Mouse (Mus musculus) heart, postnatal 14 days (tissue): ENCODE measurements around the gene Mpdz. TPM values are rescaled to one million over a fixed set of nuclear protein-coding genes. Genes with fewer than 3 reads are reported as not detected.

Source experiments
- DNase-seq, 2 experiments: peaks; one replicate each; pipeline ENCODE4 v3.0.0; 2021 to 2022
- intact Hi-C: fragments of 180-260 bp; cut with DNase I; formaldehyde crosslinking; loops from one replicate; pipeline ENCODE4 v1.15.1; 2025
- long read RNA-seq, 2 experiments: library from polyadenylated mRNA; stranded (forward); transcript quantifications; one replicate each; pipeline ENCODE4 v2.0.0; 2021
- total RNA-seq, 2 experiments: library from RNA; stranded (reverse); gene quantifications; 2 replicates each; pipeline ENCODE4 v1.2.3; 2021

Gene Mpdz
- total RNA-seq: 10 to 100 TPM; 41.9 to 42.6 TPM
- long read RNA-seq, experiment 1, full-length matches to known transcripts: 2 of 17 reads
- long read RNA-seq, experiment 1, partial matches to known transcripts: 3 of 17 reads
- long read RNA-seq, experiment 1, other reads (novel, unspliced or antisense): 12 of 17 reads
- long read RNA-seq, experiment 2, partial matches to known transcripts: 5 of 12 reads
- long read RNA-seq, experiment 2, other reads (novel, unspliced or antisense): 7 of 12 reads

DNA sequence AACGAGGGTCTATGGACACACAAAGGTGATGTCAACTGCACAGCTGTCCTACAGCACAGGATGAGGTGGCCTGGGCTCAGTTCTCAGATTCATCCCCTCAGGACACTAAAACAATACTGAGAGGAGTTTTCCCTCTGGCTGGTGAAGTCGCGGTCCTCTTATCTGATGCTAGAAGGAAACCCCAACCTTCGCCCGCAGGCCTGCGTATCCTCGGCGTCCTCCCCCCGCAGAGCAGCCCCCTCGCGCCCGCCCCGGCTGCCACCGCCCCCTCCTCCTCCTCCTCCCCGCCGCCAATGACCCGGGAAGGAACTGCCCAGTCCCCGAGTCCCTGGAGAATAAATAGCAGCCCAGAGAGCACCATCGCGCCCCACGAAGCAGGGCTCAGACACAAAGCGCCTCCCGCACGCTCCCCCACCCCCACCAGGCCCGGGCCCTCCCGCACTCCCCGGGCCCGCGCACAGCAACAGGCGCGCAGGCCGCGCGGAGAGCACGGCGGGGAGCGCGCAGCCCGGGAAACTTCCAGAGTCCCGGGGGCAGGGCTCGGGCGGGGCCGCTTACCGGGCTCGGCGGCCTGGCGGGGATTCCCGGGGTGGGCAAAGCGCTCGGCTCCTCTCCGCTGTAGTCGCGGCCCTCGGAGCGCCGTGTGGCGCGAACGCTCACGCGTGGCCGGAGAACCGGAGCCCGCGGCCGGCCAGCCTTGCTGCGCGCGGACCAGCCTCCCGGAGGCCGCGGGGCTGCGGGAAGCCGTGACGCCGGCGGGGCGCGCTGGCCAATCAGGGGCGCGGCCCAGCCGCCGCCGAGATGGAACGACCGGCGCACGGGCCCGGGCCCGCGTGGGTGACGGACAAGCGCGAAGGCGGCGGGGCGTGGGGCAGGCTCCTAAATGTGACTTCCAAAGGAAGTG is at the start of gene Mpdz:
Mpdz (minus strand) TSS at position 738 of the 904 bp plus-strand sequence.
- intact Hi-C loops: loop anchor here (10.0 kb wide), 1 partner anchor 268 kb away; no protein-coding TSS in a partner anchor
- DNase-seq: peak; percentile 83 to 85

GRCm38 (mm10) chr4:81490556-81490955 is 47.9 kb upstream of the Mpdz start:
- intact Hi-C loops: loop anchor here (10.0 kb wide), 1 partner anchor 1054 kb away; no protein-coding TSS in a partner anchor
- DNase-seq: no peak

DNA sequence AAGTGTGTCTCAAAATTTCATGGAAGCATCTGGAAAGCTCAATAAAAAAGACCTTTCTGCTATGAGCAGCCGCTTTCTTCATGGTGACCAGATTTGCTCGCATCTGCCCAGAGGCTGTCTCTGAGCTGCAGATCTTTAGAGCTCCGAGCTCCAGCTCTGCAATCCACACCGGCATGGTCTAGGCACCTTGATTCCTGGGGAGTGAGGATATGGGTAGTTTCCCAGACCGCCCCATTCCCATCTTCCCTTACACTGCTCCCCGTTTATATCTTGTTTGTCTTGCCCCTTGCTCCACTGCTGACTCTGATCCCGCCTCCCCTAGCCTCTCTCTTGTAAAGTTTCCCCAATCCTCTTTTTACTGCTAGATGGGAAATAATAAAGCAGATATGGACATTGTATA is 42.0 kb upstream of the Mpdz start:
- intact Hi-C loops: no loop called here
- peak in 1 of 2 experiments; percentile 3 for DNase-seq

DNA sequence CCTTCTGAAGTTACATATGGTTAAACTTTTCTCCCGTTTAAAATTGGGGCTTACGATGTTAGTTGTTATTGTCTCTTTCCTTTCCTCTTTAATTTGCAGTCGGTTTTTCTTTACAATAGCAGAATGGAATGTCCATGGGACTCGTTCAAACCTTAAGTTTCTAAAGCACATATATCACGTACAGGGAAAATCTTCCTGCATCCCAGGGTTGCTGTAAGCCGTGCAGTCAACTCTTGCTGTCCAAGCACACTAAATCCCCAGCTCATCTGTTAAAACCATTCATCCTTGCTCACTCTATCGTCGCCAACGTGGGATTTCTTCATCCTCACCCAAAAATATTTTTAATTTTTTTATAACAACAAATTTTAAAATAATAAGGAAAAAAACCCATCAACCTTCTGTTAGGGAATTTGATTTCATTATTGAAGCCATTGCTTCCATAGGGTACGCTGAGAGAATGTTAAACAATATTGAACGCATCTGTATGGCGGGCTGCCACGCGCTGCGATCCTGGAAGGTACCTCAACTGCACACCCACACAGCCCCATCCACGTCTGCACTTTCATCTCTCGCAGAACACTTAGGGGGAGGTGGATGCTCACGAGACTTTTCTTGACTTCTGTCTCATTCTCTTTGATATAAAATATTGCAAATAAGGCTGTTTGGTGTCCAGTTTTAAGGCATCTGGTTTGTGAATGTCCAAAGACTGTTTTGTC is 41.4 kb upstream of the Mpdz start:
- DNase-seq: no peak

DNA sequence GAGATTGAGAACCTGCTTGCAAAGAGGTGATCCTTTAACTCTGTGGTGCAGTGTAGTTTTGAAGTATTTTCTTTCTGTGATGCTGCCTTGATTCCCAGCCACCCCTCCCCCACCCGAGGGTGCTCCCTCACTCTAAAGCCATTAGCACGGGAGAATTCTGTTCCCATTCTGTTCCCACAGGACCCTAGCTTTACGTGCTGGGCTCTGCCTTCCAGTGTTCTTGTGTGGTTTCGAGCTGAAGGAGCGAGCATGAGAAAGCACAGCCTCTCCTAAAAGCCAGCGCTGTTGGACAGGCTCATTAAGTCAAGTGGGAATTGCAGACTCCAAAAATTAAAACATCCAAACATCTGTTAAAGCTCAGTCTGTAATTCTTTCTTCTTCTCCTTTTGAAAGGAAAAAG is 40.5 kb upstream of the Mpdz start:
- DNase-seq: peak; percentile 26 to 37
- intact Hi-C loops: no loop called here

More for the DNA sequence above, 41.4 kb upstream of the Mpdz start:
- intact Hi-C loops: no loop called here

DNA sequence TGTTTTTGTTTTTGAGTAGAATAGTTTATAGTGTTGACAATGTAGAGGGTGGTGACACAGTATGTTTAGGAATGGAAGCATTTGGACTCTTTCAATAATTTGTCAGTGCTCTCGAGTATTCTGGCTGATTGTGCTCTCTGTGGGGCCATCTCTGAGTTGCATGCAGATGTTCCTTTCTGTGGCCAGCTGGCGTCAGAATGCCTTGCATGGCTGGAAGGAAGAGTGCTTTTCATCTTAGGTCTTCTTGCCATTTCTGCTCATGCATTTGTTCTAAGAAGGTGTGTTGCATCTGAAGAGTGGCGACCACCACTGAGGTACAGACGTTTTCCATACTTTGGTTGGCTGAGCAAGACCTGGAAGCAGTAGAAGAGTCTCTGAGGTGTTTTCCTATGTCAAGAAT is 24.2 kb upstream of the Mpdz start:
- DNase-seq: peak in 1 of 2 experiments; percentile 19
- intact Hi-C loops: no loop called here

DNA sequence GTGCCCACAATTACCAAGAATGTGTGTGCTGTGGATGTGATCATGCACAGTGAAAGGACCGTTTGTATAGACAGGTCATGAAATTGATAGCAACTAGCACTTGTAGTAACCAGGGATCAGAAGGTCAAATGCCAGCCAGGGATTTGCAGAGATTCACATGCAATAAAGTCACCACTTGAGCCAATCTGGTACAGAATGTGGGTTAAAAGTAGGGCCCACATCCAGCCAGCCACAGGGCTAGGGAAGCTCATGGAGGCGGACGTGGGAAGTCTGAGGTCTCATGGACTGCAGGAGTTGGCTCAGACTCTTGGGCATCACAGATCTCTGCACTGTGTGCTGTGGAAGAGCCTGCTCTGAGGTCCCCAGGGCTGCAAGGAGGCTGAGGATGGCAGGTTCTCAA is 22.6 kb upstream of the Mpdz start:
- no peak for DNase-seq
- intact Hi-C loops: no loop called here

DNA sequence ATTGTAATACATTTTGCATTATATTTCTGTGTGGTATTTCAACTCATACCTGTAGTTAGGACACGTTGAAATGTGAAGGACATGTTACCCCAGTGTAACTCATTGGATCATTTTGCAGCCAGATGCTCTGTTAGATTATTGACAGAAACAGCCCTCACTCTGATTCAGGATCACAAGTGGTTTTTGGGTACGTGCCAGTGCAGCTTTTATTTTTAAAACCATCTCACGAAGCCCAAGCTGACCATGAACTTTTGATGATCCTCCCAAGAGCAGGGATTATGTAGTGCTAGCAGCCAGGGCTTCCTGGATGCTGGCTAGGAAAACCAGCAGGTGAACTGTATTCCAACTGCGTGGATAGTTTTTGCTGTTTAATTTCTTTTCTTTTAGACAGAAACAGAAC is 19.6 kb upstream of the Mpdz start:
- intact Hi-C loops: no loop called here
- DNase-seq: no peak

GRCm38 (mm10) chr4:81458921-81459320 is 16.3 kb upstream of the Mpdz start:
- intact Hi-C loops: no loop called here
- DNase-seq: no peak

- intact Hi-C loops: no loop called here
- no peak for DNase-seq
Observed at GRCm38 (mm10) chr4:81453806-81454205, 11.2 kb upstream of the Mpdz start.

DNA sequence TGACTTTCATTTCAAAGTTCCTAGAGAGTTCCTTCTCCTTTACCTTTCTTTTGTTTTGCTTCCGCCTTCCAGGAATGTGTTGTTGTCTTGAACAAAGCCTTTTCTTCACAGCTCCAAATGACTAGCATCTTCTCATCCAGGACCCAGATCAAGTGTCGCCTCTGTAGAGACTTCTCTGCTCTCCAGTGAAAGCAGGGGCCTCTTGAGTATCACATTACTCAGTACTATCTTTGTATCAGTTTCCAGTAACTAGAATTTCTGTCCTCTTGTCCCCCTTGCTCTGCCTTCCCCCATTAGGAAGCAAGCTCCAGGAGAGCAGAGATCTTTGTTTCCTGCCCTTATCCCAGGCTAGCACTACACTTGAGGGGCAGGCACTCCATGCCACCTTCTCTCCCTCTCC is 9.6 kb upstream of the Mpdz start:
- no peak for DNase-seq
- intact Hi-C loops: no loop called here

GRCm38 (mm10) chr4:81449413-81449812 is 6.8 kb upstream of the Mpdz start:
- intact Hi-C loops: loop anchor here (10.0 kb wide), 1 partner anchor 275 kb away; no protein-coding TSS in a partner anchor
- DNase-seq: no peak

GRCm38 (mm10) chr4:81443566-81443965 is 951 bp upstream of the Mpdz start:
- intact Hi-C loops: loop anchor here (10.0 kb wide), 1 partner anchor 269 kb away; no protein-coding TSS in a partner anchor
- no peak for DNase-seq

DNA sequence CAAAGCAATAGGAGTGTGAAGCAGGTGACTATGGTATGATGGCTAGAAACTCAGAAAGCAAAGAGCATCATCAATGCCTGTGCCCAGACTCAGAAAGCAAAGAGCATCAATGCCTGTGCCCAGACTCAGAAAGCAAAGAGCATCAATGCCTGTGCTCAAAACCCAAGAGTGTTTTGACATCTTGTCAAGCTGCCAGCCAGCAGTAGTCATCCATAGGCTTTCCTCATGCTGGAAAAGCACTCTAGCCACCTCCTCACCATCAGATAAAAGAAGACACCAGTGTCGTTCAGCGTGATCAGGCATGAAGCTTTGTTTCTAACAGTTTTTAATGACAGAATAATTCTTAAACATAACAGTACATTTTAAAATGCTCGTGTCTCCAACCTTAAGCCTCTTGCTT is 8.7 kb downstream of the Mpdz start:
- DNase-seq: no peak
- intact Hi-C loops: no loop called here

DNA sequence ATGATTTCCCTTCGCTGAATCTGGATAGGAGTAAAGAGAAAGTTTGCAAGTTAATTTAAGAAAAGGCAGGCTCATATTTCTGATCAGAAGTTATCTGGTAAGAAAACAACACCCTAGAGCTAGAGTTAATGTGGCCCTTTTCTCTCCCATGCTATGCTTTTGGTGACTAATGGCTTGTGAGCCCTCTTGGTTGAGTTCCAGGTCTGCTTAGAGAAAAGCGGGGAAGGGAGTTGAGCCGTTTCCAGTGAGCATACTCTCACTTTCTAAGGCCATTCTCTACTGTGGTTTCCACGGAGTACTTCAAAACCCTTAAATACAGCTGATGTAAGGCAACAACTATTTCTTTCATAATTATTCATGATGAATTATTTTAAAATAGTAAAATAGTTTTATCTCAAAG is 11.8 kb downstream of the Mpdz start:
- intact Hi-C loops: no loop called here
- no peak for DNase-seq

- DNase-seq: peak in 1 of 2 experiments; percentile 17
- intact Hi-C loops: no loop called here
Observed at GRCm38 (mm10) chr4:81430105-81430504, 12.5 kb downstream of the Mpdz start.

- intact Hi-C loops: no loop called here
- peak in 1 of 2 experiments; percentile 30 for DNase-seq
Observed at GRCm38 (mm10) chr4:81429670-81430069, 12.9 kb downstream of the Mpdz start.

- DNase-seq: no peak
- intact Hi-C loops: no loop called here
Observed at GRCm38 (mm10) chr4:81423556-81423955, 19.1 kb downstream of the Mpdz start.

DNA sequence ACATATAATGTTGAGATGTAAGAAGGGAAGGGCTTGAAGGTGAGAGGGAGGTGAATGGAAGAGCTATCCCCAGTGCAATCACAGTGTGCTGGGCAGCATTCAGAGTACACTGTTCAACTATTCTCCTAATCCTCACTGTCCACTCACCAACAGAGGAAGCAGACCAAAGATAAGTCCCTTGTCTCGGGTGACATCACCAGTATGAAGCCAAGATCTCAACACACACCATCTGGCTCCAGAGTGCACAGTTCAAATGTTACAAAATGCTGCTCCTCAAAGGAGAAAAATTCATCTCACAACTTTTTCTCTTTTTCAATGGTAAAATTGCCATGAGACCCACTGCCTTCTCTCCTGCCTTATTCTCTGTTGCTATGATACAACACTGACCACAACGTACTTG is 21.0 kb downstream of the Mpdz start:
- intact Hi-C loops: no loop called here
- DNase-seq: peak in 1 of 2 experiments; percentile 5

DNA sequence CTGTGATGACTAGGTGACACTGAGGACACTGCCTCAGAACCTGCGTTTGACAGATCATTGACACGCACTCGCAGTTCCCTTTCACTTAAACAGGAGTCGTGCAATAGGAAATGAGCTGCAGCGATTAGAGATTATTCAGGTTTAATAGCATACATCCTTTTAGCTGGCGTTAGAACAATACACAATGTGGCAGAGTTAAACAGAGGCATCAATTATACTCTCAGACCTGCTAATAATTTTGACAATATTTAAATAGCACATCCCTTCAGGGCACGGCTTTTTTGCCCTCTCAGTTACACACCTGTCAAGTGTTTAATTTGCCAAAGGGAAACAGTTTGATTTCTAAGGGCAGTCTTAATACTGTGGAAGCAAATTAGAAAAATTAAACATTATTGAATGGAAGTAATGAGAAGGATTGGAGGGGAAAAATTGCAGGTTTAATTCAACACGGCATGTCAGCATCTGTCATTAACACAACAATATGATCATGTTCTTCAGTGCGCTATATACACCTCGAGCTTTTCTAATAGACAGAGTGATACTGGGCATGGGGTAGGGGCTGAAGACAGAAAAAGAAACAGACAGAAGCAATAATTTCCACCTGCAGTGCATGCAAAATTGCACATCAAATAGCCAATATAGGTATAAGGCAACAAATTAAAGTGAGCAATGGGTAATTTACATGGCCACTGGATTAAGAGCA is 27.1 kb downstream of the Mpdz start:
- intact Hi-C loops: no loop called here
- no peak for DNase-seq
